Mouse (Mus musculus): ENCODE measurements around the gene Arl6ip6. TPM values are rescaled to one million over a fixed set of nuclear protein-coding genes. Genes with fewer than 3 reads are reported as not detected.

Gene Arl6ip6
- polyA plus RNA-seq, 1 experiment from 2014 or later, result 49.6 TPM

DNA sequence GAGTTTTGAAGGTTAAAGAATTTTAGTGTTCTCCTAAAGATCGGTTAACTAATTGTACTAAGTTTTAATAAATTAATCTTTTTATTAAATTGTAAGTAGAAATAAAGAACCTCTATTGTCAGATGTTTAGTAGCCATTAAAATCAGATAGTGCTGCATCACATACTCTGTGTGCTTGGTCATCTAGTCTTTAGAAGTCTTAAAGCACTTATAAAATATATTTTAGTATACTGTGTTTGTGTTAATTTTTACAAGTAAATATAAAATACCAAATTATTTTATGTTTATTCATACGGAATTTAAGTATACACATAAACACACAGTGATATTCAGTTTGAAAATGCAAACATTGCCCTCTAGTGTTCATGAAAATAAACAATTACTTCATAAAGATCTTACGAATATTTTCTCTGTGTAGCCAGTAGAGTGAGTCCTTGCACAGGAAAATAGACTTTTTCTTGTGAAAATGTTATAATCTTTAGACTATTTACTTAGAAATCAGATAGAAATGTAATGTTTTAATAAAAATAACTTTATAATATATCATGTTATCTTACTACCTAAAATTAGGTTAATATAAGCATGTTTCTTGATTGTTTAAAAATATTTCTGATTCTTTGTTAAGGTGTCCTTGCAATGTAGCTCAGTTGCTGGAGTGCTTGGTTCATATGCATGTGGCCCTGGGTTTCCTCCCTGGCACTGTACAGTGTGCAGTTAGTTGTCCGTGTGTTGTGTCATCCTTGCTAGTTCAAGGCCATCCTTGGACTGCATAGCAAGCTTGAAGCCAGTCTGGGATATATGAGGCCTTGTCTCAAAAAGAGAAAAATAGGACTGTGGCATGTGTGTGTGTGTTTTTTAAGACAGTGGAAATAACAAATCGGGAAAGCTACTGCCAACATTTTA lies 13.1 kb downstream of the Arl6ip6 start:
- Histone ChIP-seq H3K4me3 (no peak overlapping the region), H3K9me3 (replicated peaks) (no peaks in the 10 kb centered on the region), H3K27me3 (no peaks in the 10 kb centered on the region), H3K4me2 (replicated peaks) (no peak overlapping the region), H3K27ac (no peak overlapping the region), H3K9ac (no peak overlapping the region), H3K4me1 (no peaks in the 10 kb centered on the region), H3K36me3 (0 out of 2 replicates have a peak, but pooled peaks cover 7% of the 10 kb centered on the region)
- no peak for ATAC-seq (ENCODE audit: low FRiP score)
- 82% methylated on average over 5 of the region's 5 CpGs for WGBS

DNA sequence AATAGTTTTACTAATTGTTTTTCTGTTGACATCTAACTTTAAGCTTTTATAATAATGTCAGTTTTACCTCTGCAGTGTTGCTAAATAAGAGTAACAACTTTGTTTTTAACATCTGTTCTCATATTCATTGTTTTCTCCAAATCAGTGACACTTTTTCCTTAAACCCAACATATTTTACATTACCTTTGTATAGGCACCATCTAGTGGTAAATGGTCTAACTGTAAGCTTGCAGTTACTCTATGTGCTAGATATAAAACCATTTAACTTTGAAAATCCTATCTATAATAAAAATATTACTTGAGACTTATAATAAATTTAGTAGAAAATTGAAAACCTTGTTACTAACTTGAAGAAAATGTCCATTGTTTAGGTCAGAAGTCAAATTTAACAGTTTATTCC lies 15.2 kb downstream of the Arl6ip6 start:
- H3K27ac ChIP-seq, result no peak overlapping the region
- no peak overlapping the region for H3K4me3 ChIP-seq
- H3K9me3 ChIP-seq (replicated peaks), result no peaks in the 10 kb centered on the region
- no peaks in the 10 kb centered on the region for H3K4me1 ChIP-seq
- no peak overlapping the region for H3K4me2 ChIP-seq (replicated peaks)
- no peak overlapping the region for H3K9ac ChIP-seq
- ATAC-seq (ENCODE audit: low FRiP score), result no peak
- peaks cover 13% of the 10 kb centered on the region; the same call in 1 of the 2 replicates for H3K36me3 ChIP-seq
- no peaks in the 10 kb centered on the region for H3K27me3 ChIP-seq

DNA sequence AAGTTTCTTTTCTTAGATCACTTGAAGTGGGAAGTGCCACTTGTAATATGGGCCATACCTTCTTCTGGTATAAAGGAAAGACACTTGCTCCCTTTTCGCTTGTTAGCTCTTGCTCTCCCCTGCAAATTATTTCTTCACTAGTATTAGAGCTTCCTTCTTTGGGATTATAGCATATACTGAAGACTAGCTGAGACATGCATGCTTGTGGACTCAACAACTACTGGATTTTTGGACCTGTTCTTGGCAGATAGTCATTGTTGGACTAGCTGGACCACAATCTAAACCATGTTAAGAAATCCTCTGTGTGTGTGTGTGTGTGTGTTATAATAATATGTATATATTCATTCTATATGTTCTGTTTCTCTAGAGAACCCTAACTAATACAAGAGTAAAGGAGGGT lies 22.0 kb downstream of the Arl6ip6 start:
- no peak for ATAC-seq (ENCODE audit: low FRiP score)
- H3K4me2 ChIP-seq (replicated peaks), result no peak overlapping the region
- 97% methylated on average over 1 of the region's 1 CpGs for WGBS
- no peak overlapping the region for H3K4me3 ChIP-seq
- no peaks in the 10 kb centered on the region for H3K27me3 ChIP-seq
- H3K9me3 ChIP-seq (replicated peaks), result no peaks in the 10 kb centered on the region
- no peaks in the 10 kb centered on the region for H3K4me1 ChIP-seq
- H3K27ac ChIP-seq, result no peak overlapping the region
- peaks cover 38% of the 10 kb centered on the region for H3K36me3 ChIP-seq
- no peak overlapping the region for H3K9ac ChIP-seq

DNA sequence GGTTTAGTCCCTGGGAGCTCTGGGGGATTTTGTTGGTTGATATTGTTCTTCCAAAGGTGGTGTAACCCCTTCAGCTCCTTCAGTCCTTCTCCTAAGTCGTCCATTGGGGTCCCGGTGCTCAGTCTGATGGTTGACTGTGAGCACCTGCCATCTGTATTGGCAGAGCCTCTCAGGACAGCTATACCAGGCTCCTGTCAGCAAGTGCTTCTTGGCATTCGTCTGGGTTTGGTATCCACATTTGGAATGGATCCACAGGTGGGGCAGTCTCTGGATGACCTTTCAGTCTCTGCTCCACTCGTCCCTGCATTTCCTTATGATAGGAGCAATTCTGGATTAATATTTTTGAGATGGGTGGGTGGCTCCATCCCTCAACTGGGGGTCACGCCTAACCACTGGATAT lies 30.7 kb downstream of the Arl6ip6 start:
- Histone ChIP-seq H3K27me3 (no peaks in the 10 kb centered on the region), H3K9ac (no peak overlapping the region), H3K9me3 (replicated peaks) (peaks cover 6% of the 10 kb centered on the region; the same call in 1 of the 2 replicates), H3K4me1 (no peaks in the 10 kb centered on the region), H3K36me3 (peaks cover 8% of the 10 kb centered on the region), H3K4me2 (replicated peaks) (no peak overlapping the region), H3K27ac (no peak overlapping the region), H3K4me3 (no peak overlapping the region)
- no peak for ATAC-seq (ENCODE audit: low FRiP score)
- 90% methylated on average over 5 of the region's 5 CpGs for WGBS

DNA sequence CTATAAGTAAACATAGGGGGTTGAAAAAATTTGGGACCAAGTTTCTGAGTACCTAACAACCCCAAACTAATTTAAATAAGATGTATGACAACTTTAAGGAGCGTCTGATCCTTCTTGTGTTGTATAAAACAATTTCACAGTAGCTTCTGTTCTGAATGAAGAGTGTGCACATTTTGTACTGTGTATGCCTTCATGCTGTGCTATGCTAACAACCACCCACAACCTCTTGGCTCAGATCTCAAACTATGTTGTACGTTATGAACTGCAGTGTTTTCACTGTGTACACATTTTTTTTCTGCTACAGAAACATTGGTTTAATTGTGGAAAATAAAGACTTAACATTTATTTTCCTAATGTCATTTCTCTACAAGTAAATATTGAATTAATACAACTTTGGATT lies 65.5 kb downstream of the Arl6ip6 start:
- H3K4me3 ChIP-seq, result no peak overlapping the region

More for the DNA sequence above, 65.5 kb downstream of the Arl6ip6 start:
- no peaks in the 10 kb centered on the region for H3K36me3 ChIP-seq
- no peak for ATAC-seq (ENCODE audit: low FRiP score)
- no peak overlapping the region for H3K27ac ChIP-seq
- no peaks in the 10 kb centered on the region for H3K4me1 ChIP-seq
- no peaks in the 10 kb centered on the region for H3K27me3 ChIP-seq
- 66% methylated on average over 2 of the region's 2 CpGs for WGBS
- H3K9ac ChIP-seq, result no peak overlapping the region
- H3K4me2 ChIP-seq (replicated peaks), result no peak overlapping the region
- H3K9me3 ChIP-seq (replicated peaks), result no peaks in the 10 kb centered on the region

Other genes with a start within 250 kb of the Arl6ip6 start
- gene Prpf40a, start 442 bp upstream of the Arl6ip6 start, polyA plus RNA-seq (2016; fragmentation: Nextera tagmentation; extraction: Ambion mirVana), result 148 and 149 TPM in 2 replicates